Mouse (Mus musculus) retina, postnatal 7 days (tissue): ENCODE data around the gene Retn.

Experiments
- DNase-seq: peaks from one replicate; pipeline ENCODE4 v3.0.0-alpha.2; 2012; ENCODE audit warnings: low read depth, low spot score

Retn gene

GRCm38 (mm10) chr8:3655526-3655925 is at the start of gene Retn:
TSS of gene Retn (plus strand) at chr8:3655770.
- DNase-seq = no peak

GRCm38 (mm10) chr8:3606593-3606992 is 49.0 kb upstream of the Retn start:
- DNase-seq = no peak

DNA sequence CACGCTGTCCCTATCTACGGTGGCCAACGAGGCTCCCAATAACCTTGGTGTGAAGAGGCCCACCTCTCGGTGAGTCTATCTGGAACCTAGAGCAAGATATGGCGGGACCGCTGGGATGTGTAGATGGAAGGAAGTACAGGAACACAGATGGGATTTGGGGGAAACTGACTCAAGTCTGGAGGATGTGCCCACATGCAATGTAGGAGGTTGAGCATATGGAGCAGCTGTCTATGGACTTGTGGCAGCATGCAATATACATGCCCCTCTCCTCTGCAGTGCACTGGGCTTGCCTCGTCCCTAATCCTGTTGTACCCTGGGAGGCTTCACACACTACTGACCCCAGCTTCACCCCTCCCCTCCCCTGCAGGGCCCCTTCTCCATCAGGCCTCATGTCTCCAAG is 47.7 kb upstream of the Retn start:
- no peak for DNase-seq

- peak; percentile 75 for DNase-seq
These were observed 46.3 kb upstream of the Retn start for GRCm38 (mm10) chr8:3609046-3609815.

DNA sequence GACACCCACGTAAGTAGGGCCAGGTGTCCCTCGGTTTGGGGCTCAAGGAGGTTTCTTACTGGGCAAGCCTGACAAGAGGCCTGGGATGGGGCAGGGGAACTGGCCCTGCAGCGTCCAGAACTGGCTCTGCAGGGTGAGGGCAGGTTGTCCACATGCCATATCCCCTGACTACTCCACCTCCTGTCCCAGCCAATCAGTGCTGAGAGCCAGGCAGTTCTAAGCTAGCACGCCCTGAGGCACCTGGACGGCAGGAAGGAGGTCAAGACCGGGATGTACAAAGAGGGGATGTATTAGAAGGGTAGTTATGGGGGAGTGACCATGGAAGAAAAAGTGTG is 45.8 kb upstream of the Retn start:
- DNase-seq = no peak

GRCm38 (mm10) chr8:3621199-3621970 is 34.2 kb upstream of the Retn start, which contains the start of the genes Xab2 and Pet100:
TSS of gene Xab2 (minus strand) at chr8:3621316.
TSS of gene Pet100 (plus strand) at chr8:3621548.
- DNase-seq = peak; percentile 100

- DNase-seq = no peak
These were observed 33.5 kb upstream of the Retn start for GRCm38 (mm10) chr8:3622119-3622518.

GRCm38 (mm10) chr8:3625445-3625844 is 30.1 kb upstream of the Retn start, which contains the start of gene Pcp2:
TSS of gene Pcp2 (minus strand) at chr8:3625545.
- no peak for DNase-seq

- no peak for DNase-seq
These were observed 28.6 kb upstream of the Retn start for GRCm38 (mm10) chr8:3626971-3627370.

DNA sequence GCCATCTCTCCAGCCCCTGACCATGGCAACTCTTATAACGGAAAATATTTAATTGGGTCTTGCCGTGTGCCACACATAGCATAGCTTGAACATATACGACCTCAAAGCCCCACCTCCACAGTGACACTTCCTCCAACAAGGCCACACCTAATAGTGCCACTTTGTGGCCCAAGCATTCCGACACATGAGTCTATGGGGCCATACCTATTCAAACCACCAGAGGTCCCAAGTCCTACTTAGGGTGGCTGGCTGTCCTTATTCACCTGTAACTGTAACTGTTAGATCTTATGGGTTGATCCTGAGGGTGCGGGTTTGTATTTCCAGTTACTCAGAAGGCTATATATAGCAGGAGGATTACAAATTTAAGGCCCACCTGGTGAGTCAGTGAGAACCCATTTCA is 27.6 kb upstream of the Retn start:
- peak; percentile 23 for DNase-seq

DNA sequence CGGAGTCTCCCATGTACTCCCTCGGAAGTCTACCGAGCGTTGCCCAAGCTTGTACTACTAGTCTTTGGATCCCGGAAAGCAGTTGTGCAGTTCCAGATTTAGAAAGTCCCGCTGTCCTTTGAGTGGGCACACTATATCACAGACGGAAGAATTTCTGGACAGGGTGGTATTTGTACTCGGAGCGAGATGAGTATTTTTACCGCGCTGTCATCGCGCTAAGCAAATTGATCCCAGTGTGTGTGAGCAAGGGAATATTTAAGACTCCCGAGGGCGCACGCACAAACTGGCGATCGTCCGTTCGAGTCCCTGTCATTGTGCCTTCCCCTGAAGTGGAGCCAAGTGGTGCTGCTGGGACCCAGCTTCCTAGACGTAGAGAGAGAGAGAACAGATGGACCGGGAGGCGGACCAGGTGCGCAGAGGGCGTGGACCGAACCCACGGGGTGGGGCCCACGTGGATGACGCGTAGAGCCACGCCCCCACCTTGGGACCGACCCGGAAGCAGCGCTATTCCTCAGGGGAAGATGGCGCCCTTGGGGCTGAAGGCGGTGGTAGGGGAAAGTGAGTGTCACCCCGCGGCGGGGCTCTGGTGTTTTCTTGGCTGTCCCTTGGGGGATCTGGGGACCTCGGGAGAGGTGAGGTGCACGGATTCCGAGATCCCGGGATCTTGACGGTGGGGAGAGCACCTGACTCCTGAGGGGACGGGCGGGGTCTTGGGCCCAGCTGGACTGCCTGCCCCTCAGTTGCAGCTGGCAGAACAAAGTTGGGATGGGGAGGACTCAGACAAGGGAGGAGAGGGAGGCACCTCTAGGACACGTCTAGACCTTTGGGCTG is 24.7 kb upstream of the Retn start, which contains the start of gene Stxbp2:
Stxbp2 (plus strand) TSS at position 309 of the 831 bp plus-strand sequence.
- peak; percentile 45 for DNase-seq

DNA sequence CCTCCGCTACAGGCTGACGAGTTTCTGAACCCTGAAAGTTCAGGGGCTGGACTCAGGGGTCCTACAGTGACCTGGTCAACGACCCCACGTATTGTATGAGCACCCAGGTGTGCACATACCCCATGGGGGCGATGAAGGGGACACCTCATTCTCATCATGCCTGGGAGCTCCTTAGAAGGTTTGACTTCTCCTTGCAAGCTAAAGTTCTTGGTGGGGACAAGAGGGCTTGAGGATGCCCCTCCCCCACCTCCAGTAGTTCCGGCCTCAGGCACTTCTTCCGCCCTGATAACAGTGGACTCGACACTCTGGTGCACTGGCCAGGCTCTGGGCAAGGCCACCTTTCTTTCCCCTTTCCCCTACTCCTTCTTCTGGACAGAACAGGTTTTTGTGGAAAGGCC is 24.1 kb upstream of the Retn start:
- no peak for DNase-seq

GRCm38 (mm10) chr8:3645804-3646203 is 9.8 kb upstream of the Retn start:
- no peak for DNase-seq

GRCm38 (mm10) chr8:3646824-3647531 is 8.6 kb upstream of the Retn start:
- DNase-seq = no peak

GRCm38 (mm10) chr8:3647561-3647960 is 8.0 kb upstream of the Retn start:
- DNase-seq = no peak

- DNase-seq = no peak
These were observed 7.3 kb upstream of the Retn start for GRCm38 (mm10) chr8:3648268-3648667.

GRCm38 (mm10) chr8:3648990-3649389 is 6.6 kb upstream of the Retn start:
- DNase-seq = no peak

- no peak for DNase-seq
These were observed 2.7 kb upstream of the Retn start for GRCm38 (mm10) chr8:3652845-3653244.

DNA sequence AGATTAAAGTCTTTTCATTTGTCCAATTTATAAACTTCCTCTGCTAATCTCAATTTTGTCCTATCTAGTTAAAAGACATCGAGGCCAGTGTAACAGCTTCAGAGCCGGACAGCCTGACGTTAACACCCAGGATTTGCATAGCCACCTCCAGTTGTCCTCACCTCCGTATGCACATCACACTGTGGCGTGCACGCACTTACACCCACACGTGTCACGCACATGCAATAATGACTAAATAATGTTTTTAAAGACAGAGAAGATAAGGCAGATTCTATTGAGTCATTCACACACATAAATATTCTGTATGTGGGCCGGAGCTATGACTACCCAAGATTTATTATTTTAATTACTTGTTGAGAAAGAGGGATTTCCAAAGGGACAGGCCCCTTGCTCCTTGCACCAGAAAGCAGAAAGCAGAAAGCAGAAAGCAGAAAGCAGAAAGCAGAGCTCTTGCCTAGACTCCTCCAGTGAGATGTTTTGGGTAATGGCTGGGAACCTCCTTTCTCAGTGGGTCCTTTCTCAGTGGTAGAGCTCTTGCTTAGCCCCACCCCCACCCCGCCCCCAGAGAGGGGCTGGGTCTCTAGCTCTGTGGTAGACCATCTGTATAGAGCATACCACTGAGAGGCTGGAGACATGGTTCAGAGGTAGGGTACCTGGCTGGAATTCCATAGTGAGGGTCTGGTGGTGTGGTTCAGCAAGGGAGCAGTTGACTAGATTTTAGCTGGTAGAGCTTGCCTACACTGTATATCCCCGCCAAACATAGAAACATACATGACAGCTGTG is 653 bp upstream of the Retn start:
- DNase-seq = no peak

DNA sequence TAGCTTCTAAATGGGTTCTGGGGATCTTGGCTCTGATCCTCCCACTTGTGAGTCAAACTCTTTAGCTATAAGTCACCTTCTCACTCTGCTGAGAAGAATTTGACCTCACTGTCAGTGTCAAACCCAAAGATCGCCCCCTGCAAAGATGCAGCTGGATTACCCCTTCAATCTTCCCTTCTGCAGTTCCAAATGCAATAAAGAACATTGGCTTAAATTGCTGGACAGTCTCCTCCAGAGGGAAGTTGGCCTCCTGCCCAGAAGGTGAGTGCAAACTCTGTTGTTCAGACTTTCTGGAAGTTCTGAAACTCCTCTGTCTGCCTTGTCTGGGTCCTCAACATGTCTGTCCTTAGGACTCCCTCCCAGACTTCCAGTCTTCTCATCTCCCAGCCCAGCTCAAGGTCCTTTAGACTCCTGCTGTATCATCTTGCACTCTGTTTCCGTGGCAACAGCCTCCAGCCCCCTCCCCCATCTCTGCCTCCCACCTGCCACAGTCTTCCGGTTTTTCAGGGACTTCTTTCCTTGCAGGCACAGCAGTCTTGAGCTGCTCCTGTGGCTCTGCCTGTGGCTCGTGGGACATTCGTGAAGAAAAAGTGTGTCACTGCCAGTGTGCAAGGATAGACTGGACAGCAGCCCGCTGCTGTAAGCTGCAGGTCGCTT is 1.3 kb downstream of the Retn start:
- no peak for DNase-seq
